Mouse (Mus musculus) ovary, postnatal 36 days (tissue): ENCODE data around the gene Gprc5c.
"Not testable (repeated sequence)": the region's sequence is repeated elsewhere in the genome, so short reads cannot be mapped to it uniquely, and the experiment has no call there.

ENCODE experiments used
- DNase-seq: peaks from one replicate; pipeline ENCODE4 v3.0.0; 2022; ENCODE audit warnings: low spot score, mixed read lengths

The Gprc5c gene

DNA sequence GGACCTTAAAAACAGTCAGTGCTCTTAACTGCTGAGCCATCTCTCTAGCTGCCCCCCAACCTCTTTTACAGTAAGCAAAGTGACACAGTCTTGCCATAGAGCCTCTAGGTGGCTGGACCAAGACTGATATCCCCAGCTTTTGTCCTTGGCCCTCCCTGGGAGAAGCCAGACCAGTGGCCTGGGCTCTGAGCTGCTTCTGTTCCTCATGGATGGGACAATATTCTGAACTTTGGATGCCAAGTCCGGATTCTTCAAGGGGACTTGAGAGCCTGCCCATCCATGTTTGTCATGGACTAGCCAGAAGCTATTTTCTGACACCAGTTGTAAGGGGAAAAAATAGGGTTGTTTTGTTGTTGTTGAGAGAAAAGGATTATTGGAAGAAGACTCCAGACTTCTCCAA is 18.8 kb downstream of the Gprc5c start:
- no peak for DNase-seq

- DNase-seq, result no peak
Measured at GRCm38 (mm10) chr11:114871540-114871939, 20.6 kb downstream of the Gprc5c start.

DNA sequence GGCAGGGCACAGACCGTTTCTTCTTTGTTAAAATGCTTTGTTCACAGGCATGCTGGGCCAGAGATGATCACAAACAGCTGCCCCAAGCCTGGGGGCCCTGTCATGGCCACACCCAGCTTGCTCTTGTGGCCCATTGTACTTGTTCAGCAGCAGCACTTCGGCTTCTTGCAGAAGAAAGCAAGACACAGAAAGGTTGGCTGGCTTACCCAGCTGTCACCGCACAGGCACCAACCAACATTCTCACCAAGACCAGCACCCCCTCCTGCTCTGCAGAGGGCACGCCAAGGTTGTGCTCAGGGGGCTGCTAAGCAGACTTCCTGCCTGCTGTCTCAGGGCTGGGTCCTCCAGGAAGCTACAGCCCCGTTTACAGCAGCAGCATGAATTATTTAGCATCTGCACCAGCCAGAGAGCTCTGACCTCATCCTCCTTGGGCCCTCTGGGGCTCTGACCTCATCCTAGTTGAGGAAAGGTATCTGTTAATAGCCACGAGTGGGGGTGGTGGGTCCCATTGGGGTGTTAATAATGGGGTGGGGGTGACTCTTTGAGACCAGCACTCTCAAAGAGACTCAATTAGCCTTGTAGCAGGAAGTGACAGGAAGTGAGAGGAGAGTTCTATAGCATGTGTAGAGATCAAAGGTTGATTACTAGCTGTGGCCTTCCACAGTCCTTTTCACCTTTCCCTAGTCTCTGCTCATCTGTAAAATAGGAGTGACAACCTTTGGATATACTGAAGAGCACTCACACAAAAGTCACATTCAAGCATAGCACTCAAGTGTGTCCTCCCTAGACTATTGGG is 22.3 kb downstream of the Gprc5c start:
- DNase-seq, result no peak

- DNase-seq, result no peak
Measured at GRCm38 (mm10) chr11:114874226-114875145, 23.5 kb downstream of the Gprc5c start.

- DNase-seq, result no peak
Measured at GRCm38 (mm10) chr11:114875301-114875801, 24.4 kb downstream of the Gprc5c start.

GRCm38 (mm10) chr11:114876176-114876575 is 25.2 kb downstream of the Gprc5c start:
- no peak for DNase-seq

DNA sequence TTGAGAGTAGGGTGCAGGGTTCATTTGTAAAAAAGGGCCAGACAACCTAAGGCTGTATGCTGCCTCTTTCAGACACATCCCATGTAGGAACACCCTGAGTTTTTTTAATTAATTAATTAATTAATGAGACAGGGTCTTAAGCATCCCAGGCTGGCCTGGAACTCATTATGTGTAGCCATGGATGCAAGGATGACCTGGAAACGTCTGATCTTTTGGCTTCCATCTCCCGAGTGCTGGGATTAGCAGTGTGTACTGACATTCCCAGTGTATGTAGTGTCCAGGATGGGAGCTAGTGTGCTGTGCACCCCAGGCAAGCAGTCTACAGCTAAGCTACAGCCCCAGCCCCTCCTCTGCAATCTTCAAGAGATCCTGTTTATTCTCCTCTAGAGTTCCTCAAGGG is 25.7 kb downstream of the Gprc5c start:
- DNase-seq, result no peak

DNA sequence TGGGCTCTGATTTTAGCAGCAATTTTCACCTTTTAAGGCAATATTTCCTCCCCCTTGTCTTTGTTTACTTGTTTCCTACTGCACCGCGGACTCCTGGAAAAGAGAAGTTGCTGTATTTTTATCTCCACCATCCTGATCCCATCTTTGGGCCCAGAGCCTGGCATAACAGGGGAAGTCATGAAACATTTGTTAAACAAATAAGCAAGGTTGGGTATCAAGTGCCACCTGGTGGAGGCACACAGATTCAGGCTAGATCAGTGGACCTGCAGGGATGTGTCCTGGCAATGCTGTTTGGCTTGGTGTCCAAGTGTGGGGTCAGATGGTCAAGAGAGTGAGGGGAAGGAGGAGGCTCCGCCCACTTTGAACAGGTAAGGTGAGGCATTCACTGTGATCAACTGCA is 26.2 kb downstream of the Gprc5c start:
- peak; percentile 56 for DNase-seq

DNA sequence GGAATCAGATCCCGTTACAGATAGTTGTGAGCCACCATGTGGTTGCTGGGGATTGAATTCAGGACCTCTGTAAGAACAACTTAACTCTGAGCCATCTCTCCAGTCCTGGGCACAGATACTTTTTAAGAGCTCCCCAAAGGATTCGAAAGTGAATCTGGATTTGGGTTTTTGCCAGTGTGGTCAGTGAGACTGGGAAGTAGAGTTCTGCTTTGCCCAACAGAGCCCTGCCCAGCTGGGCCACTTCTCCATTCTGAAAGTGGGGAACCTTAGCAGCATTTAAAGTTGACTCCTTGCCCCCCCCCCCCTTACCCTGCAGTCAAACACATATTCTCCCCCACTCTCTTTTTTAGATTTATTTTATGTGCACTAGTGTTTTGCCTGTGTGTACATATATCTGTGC is 28.7 kb downstream of the Gprc5c start:
- DNase-seq, result no peak

DNA sequence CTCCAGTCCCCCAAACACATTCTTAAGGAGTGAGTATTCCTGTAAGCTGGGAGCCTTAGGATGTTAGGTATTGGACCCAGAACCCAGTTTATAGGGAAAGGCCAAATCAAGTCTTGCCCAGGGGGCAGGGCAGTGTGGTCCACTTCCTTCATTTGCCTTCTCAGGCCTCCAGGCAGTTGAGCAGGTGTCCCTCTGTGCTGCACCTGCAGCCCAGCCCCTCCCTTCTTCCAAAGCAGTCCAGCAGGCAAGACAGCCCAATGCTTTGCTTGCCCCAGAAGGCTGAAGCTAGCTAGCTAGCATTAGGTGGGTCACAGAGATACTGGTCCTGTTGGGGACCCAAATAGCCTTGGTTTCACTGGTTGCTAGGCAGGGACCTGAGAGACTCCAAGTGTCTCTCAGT is 29.2 kb downstream of the Gprc5c start:
- no peak for DNase-seq

GRCm38 (mm10) chr11:114880589-114880988 is 29.6 kb downstream of the Gprc5c start:
- DNase-seq, result no peak

GRCm38 (mm10) chr11:114883251-114883789 is 32.4 kb downstream of the Gprc5c start:
- no peak for DNase-seq

DNA sequence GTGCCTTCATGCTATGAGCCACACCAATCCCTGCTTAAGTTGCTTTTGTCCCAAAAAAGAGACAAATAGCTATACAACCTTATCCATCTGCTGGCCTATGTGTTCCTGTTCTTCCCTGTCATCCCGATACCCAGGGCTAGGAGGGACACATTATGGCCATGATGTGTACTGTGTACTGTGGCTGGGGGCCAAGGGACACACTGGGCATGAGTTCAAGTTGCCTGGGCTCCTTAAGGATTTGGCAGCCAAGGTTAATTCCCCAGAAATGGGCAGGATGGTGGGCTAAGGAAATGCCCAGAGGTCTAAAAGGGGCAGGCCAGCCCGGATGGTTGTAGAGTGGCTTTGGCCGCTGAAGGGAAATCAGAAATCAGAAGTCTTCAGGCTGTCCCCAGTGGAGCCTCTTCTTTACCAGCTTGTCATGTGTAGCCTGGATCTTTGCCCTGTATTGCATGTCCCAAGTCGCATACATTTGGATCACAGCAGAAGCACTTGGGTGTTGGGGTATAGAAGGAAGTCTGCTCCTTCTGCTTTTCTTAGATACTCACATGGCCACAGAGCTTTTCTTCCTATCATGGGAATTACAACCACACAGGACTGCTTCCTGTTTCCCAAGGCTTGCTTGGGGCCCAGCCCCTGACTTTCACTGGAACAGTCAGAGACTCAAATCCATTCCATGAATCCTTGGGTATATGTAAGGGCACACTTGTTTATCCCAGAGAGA is 33.6 kb downstream of the Gprc5c start:
- no peak for DNase-seq

- DNase-seq, result no peak
Measured at GRCm38 (mm10) chr11:114889991-114890518, 39.1 kb downstream of the Gprc5c start, which contains the start of gene Cd300a. Gene Cd300a (plus strand): TSS chr11:114890041.

GRCm38 (mm10) chr11:114890542-114890941 is 39.6 kb downstream of the Gprc5c start:
- DNase-seq, result no peak

DNA sequence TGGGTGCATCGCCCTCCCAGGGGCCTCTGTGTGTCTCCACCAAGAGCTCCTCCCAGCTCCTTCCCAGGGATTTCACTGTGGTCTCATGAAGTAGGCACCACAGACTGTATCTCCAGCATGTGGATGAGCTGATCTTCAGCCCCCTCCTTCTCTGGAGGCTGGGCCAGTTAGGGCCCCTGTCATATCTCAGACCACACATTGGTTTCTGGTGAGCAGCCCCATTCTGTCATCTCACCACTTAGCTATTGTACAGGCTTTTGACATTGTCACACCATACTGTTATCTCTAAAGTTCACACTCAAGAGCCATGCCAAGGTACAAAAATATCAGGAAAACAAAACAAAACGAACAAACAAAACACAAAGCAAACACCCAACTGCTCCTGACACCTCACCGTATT is 45.1 kb downstream of the Gprc5c start:
- DNase-seq, result no peak

DNA sequence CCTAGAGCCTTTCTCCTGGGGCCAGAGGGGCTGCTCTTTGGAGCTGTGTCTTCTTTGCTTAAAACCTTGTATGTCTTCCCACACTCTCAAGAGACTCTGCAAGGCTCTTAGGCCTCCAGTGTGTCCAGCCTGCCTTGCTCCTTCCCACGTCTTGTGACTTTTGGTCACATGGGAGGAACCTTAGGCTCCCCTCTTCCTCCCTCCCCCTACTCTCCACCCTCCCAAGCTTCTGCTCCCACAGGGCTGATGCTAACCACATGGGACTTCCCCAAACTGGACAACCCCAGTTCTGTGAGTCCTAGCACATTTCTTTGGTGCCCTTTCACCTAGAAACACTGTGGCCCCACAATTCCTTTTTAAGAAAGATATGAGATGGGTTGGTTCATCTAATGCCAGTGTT is 47.1 kb downstream of the Gprc5c start:
- DNase-seq, result no peak

GRCm38 (mm10) chr11:114903224-114903623 is 52.3 kb downstream of the Gprc5c start:
- no peak for DNase-seq

DNA sequence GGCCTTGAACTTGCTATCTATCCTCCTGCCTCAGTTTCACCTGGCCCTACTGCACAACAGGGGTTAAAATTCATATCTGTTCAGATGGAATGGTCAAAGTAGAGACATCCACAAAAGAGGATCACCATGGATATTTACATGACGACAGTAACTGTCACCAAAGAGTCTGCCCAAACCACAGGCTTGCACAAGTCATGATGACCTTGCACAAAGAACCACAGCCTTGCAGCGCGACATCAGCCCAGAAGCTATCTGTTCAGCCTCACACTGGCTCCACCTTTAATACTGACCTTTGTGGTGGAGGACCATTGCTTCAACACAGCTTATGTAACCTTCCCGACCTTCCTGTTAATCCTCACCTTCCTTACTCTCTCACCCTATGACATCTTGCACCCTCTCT is 56.6 kb downstream of the Gprc5c start:
- no peak for DNase-seq

DNA sequence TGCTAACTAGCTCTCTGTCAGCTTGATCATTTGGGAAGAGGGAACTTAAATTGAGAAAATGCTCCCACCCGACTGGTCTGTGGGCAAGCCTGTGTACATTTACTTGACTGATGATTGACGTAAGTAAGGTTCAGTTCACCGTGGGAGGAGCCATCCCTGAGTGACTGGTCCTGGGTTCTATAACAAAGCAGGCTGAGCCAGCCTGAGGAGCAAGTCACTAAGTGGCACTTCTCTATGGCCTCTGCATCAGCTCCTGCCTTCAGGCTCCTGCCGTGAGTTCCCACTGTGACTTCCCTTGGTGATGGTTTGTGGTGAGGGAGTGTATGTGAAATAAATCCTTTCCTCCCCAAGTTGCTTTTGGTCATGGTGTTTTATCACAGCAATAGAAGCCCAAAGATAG is 57.1 kb downstream of the Gprc5c start:
- no peak for DNase-seq

DNA sequence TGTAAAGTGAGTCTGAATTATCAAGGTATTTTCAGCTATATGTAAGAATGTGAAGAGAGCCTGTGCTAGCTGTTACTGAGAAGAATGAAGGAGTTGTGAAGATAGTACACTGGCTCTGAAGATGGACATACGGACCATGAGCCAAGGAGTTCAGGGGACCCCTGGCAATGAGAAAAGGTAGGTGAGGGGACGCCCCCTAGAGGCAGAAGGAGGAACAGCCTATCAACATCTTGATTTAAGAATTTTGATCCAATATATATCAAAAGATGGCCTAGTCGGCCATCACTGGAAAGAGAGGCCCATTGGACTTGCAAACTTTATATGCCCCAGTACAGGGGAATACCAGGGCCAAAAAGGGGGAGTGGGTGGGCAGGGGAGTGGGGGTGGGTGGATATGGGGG is 58.6 kb downstream of the Gprc5c start:
- DNase-seq, result not testable (repeated sequence)

DNA sequence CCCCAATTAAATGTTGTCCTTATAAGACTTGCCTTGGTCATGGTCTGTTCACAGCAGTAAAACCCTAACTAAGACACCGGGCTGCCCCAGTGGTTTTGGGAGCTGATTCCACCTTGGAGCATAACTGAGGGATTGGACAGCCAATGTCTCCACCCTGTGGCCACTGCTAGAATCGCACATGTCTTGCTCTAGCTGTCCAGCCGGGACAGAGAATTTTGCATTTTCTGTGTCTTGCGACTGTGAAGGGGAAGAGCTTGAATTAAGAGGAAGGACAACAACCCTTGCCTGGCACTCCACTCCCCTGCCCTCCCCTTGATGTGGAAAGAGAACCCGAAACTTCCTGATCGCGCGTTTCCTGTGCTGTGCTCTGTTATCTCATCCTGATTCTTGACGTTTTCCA is 61.9 kb downstream of the Gprc5c start:
- peak; percentile 70 for DNase-seq
